Mouse (Mus musculus) liver, embryonic 16.5 days (tissue): ENCODE measurements around the gene Pawr. TPM values are rescaled to one million over a fixed set of nuclear protein-coding genes. Genes with fewer than 3 reads are reported as not detected.

Source experiments
- ATAC-seq: fragments of 200-750 bp; cut with Nextera tagmentation; 2 replicates; pipeline ENCODE4 v1.8.0; 2017; ENCODE audit warnings: low read depth, mild to moderate bottlenecking, moderate number of reproducible peaks, moderate library complexity
- H3K27ac ChIP-seq: fragments of 300-500 bp; sonication (generic); 2 replicates; pipeline ENCODE4 v1.5.1; 2014; ENCODE audit warnings: mild to moderate bottlenecking, low read length
- H3K27me3 ChIP-seq: fragments of 300-500 bp; sonication (generic); 2 replicates; pipeline ENCODE4 v1.6.1; 2014; ENCODE audit warnings: low read depth, low read length, mixed read lengths; ENCODE audit not compliant: control insufficient read depth, insufficient read depth
- H3K36me3 ChIP-seq: fragments of 300-500 bp; sonication (generic); 2 replicates; pipeline ENCODE4 v1.6.1; 2014; ENCODE audit warnings: mild to moderate bottlenecking; ENCODE audit not compliant: control insufficient read depth, insufficient read depth
- H3K4me1 ChIP-seq: fragments of 300-500 bp; sonication (generic); 2 replicates; pipeline ENCODE4 v1.6.1; 2014; ENCODE audit warnings: low read depth, low read length, mixed read lengths; ENCODE audit not compliant: control insufficient read depth
- H3K4me2 ChIP-seq: fragments of 300-500 bp; sonication (generic); 2 replicates; pipeline ENCODE4 v1.6.1; 2014; ENCODE audit warnings: low read depth, low read length, mixed read lengths
- H3K4me3 ChIP-seq: fragments of 300-500 bp; sonication (generic); 2 replicates; pipeline ENCODE4 v1.5.1; 2014; ENCODE audit warnings: low read depth, mild to moderate bottlenecking, low read length
- H3K9ac ChIP-seq: fragments of 300-500 bp; sonication (generic); 2 replicates; pipeline ENCODE4 v1.6.1; 2014; ENCODE audit warnings: low read depth, low read length
- H3K9me3 ChIP-seq: fragments of 300-500 bp; sonication (generic); replicated peaks from 2 replicates; pipeline ENCODE4 v1.6.1; 2016; ENCODE audit warnings: low read length; ENCODE audit not compliant: control insufficient read depth
- WGBS: fragments of 180-500 bp; shearing (Covaris S2); extraction: QIAGEN DNeasy Blood & Tissue Kit; methylation state at CpG from one replicate; pipeline ENCODE4 v1.1.7; 2014; ENCODE audit not compliant: insufficient replicate concordance; 5-methylcytosine and 5-hydroxymethylcytosine counted together
- polyA plus RNA-seq: library from polyadenylated mRNA; unstranded; fragments of >200 nt; fragmentation: Nextera tagmentation; extraction: Ambion mirVana; gene quantifications from 2 replicates; pipeline ENCODE4 v1.2.1, GENCODE M21; 2015

Pawr gene
- polyA plus RNA-seq, 1 experiment from 2014 or later: 3.7 TPM

DNA sequence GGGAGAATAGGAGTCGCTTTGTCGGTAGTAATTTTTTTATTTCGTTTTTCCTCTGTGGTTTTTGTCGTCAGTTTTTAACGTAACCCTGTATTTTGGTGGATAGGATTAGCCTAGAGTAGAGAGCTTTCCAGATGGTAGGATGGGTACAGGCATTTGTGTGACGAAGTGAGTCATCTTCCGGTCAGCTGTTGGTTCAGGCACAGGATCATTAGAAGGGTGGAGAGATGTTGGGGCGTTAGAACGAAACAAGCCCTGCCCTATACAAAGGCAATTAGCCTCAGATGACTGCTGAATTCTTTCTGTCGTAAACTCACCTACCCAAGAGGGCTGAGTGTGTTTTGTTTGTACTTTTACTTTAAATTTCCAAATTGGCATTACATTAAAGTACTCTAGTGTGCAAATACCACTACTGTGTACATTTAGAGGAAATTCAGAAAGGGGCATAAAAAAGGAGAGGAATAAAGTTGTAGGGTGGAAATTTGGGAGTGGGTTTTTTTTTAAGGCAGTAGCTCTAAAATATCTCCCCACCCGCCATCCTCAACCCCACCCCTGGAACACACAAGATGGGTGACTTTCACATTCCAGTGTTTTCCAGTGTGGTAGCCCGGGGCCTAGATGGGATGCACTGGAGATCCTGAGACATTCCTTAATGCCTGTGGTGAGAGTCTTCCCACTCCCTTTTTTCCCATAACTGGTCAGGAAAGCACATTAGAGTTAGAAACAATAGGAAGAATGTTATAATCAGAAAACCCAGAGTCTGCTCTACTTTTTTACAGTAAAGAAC lies 40.0 kb upstream of the Pawr start:
- Histone ChIP-seq H3K4me3 (no peak overlapping the region), H3K4me1 (no peaks in the 10 kb centered on the region), H3K9ac (no peak overlapping the region), H3K9me3 (no peaks in the 10 kb centered on the region), H3K27ac (no peak overlapping the region), H3K4me2 (no peak overlapping the region), H3K27me3 (no peaks in the 10 kb centered on the region), H3K36me3 (no peaks in the 10 kb centered on the region)
- WGBS: 70% methylated on average over 12 of the region's 12 CpGs
- ATAC-seq: no peak

- no peak overlapping the region for H3K4me3 ChIP-seq
- no peaks in the 10 kb centered on the region for H3K9me3 ChIP-seq
- H3K4me1 ChIP-seq: no peaks in the 10 kb centered on the region
- no peak for ATAC-seq
- WGBS: 65% methylated on average over 4 of the region's 4 CpGs
- H3K9ac ChIP-seq: no peak overlapping the region
- H3K27me3 ChIP-seq: no peaks in the 10 kb centered on the region
- no peak overlapping the region for H3K4me2 ChIP-seq
- no peak overlapping the region for H3K27ac ChIP-seq
- no peaks in the 10 kb centered on the region for H3K36me3 ChIP-seq
These were observed 39.3 kb upstream of the Pawr start for GRCm38 (mm10) chr10:108292651-108293050.

DNA sequence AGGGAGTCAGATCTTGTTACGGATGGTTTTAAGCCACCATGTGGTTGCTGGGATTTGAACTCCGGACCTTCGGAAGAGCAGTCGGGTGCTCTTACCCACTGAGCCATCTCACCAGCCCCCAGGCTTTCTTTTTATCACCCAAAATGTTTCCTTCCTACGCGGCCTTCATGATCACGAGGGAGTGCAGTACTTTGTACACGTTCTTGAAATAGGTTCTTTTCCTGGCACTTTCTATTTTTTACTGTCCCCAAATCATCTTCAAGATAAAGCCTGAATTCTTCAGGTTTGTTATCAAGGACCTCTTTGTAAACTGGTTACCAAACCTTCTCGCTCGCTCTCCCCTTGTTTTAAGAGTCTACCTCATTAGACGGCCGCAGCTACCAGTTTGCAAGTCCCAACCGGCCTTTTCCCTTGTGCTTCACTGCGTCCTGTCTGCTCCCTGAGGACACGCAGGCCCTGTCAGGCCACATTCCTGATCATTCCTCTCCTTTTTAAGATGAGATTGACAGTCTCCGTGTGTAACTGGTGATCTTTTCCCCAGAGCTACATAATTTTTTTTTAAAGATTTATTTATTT lies 38.2 kb upstream of the Pawr start:
- Histone ChIP-seq H3K4me1 (no peaks in the 10 kb centered on the region), H3K27me3 (no peaks in the 10 kb centered on the region), H3K4me2 (no peak overlapping the region), H3K4me3 (no peak overlapping the region), H3K9ac (no peak overlapping the region), H3K36me3 (no peaks in the 10 kb centered on the region), H3K27ac (no peak overlapping the region), H3K9me3 (no peaks in the 10 kb centered on the region)
- no peak for ATAC-seq
- WGBS: 70% methylated on average over 16 of the region's 16 CpGs

DNA sequence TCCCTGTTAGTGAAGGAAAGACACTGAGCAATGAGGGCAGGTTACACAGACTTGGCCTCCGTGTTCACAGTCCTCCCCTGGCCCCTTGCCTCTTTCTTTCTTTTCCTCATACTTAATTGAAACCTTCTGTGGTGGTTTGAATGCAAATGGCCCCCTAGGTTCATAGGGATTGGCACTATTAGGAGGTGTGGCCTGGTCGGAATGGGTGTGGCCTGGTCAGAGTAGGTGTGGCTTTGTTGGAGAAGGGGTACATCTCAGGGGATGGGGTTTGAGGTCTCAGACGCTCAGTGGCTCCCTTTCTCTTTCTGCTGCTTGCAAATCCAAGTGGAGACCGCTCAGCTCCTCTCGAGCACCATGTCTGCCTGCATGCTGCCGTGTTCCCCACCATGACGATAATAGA lies 37.2 kb upstream of the Pawr start:
- no peak for ATAC-seq
- Histone ChIP-seq H3K9ac (no peak overlapping the region), H3K4me1 (no peaks in the 10 kb centered on the region), H3K36me3 (no peaks in the 10 kb centered on the region), H3K4me3 (no peak overlapping the region), H3K4me2 (no peak overlapping the region), H3K27ac (no peak overlapping the region), H3K9me3 (no peaks in the 10 kb centered on the region), H3K27me3 (no peaks in the 10 kb centered on the region)
- 71% methylated on average over 7 of the region's 7 CpGs for WGBS

- H3K4me2 ChIP-seq: no peak overlapping the region
- no peaks in the 10 kb centered on the region for H3K4me1 ChIP-seq
- WGBS: 68% methylated on average over 7 of the region's 7 CpGs
- no peak overlapping the region for H3K4me3 ChIP-seq
- ATAC-seq: no peak
- H3K9me3 ChIP-seq: no peaks in the 10 kb centered on the region
- H3K36me3 ChIP-seq: no peaks in the 10 kb centered on the region
- no peak overlapping the region for H3K27ac ChIP-seq
- no peaks in the 10 kb centered on the region for H3K27me3 ChIP-seq
- no peak overlapping the region for H3K9ac ChIP-seq
These were observed 35.5 kb upstream of the Pawr start for GRCm38 (mm10) chr10:108296446-108296845.

DNA sequence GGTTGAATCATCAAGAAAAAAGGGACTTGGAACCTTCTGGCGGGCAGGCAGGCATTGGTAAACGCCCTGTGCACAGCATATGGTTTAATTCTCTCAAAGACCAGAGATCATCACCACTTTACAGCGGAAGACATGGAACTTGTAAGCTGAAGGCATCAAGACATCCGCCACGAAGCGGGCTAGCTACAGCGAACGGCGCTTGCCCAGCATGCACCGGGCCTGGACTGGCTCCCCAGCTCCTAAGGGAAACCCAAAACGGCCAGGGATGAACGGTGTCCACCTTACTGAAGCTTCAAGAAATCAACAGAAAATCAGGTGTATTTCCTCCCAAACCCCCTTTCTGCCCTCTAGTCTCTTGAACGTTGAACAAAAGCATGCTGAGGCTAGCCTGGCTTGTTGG lies 33.7 kb upstream of the Pawr start:
- Histone ChIP-seq H3K4me3 (no peak overlapping the region), H3K4me1 (no peaks in the 10 kb centered on the region), H3K27ac (no peak overlapping the region), H3K27me3 (no peaks in the 10 kb centered on the region), H3K9me3 (no peaks in the 10 kb centered on the region), H3K4me2 (no peak overlapping the region), H3K36me3 (no peaks in the 10 kb centered on the region), H3K9ac (no peak overlapping the region)
- ATAC-seq: no peak
- WGBS: 76% methylated on average over 13 of the region's 13 CpGs

DNA sequence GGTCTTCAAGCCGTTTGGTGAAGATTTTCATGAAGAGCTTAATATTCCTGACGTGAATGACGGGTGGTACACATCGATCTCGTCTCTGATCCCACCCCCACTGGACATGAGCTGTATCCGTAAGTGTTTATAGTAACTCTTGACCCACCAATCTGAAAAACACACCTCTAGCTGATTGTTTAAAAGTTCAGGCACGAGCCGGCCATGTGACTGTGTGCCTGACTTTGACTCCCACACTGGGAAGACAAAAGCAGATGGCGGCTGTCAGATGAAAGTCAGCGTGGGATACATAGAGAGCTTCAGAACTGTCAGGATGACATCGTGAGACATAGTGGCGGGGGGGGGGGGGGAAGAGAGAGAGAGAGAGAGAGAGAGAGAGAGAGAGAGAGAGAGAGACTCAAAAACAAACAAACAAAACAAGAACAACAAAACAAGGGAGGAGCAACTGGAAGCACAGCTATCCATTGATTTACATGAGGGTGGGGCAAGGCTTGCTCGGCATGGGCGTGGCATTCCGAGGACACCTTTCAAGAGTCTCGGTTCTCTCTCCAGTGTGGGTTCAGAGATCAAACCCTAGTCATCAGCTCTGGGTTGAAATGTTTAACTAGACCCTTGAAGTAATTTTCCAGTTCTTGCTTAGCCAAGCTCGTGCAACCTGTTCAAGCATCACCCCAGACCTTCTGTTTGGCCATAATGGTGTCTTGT lies 32.9 kb upstream of the Pawr start:
- no peak overlapping the region for H3K9ac ChIP-seq

GRCm38 (mm10) chr10:108299828-108300227 lies 32.1 kb upstream of the Pawr start:
- H3K4me3 ChIP-seq: no peak overlapping the region
- H3K27me3 ChIP-seq: no peaks in the 10 kb centered on the region
- no peak overlapping the region for H3K9ac ChIP-seq
- no peak overlapping the region for H3K4me2 ChIP-seq
- no peaks in the 10 kb centered on the region for H3K4me1 ChIP-seq
- no peaks in the 10 kb centered on the region for H3K36me3 ChIP-seq
- WGBS: 65% methylated on average over 11 of the region's 11 CpGs
- no peak for ATAC-seq
- H3K9me3 ChIP-seq: no peaks in the 10 kb centered on the region
- no peak overlapping the region for H3K27ac ChIP-seq

More for the DNA sequence above, 32.9 kb upstream of the Pawr start:
- H3K27ac ChIP-seq: no peak overlapping the region
- no peaks in the 10 kb centered on the region for H3K9me3 ChIP-seq
- H3K4me2 ChIP-seq: no peak overlapping the region
- no peaks in the 10 kb centered on the region for H3K36me3 ChIP-seq
- no peak for ATAC-seq
- no peaks in the 10 kb centered on the region for H3K27me3 ChIP-seq
- no peaks in the 10 kb centered on the region for H3K4me1 ChIP-seq
- WGBS: 72% methylated on average over 16 of the region's 17 CpGs
- H3K4me3 ChIP-seq: no peak overlapping the region

DNA sequence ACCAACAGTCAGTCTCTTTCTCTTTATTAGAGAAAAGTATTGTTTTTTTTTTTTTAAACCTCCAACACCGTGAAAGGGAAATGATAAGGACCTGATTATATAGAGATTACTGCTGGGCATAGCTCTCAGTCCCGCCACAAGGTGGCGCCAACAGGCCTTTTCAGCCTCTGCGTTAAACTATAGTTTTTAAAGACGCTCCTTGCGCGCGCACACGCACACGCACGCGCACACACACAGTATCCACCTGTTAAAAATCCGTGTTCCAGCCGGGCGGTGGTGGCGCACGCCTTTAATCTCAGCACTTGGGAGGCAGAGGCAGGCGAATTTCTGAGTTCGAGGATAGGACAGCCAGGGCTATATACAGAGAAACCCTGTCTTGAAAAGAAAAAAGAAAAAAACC lies 31.1 kb upstream of the Pawr start:
- H3K4me3 ChIP-seq: 0 out of 2 replicates have a peak overlapping the region, but pooled peaks have one; percentile 12
- H3K27me3 ChIP-seq: no peaks in the 10 kb centered on the region
- H3K36me3 ChIP-seq: no peaks in the 10 kb centered on the region
- ATAC-seq: peak; percentile 71
- H3K4me2 ChIP-seq: peak overlapping the region; percentile 40
- H3K9ac ChIP-seq: no peak overlapping the region
- H3K9me3 ChIP-seq: no peaks in the 10 kb centered on the region
- 8% methylated on average over 19 of the region's 19 CpGs for WGBS
- no peak overlapping the region for H3K27ac ChIP-seq
- H3K4me1 ChIP-seq: no peaks in the 10 kb centered on the region
